Mouse (Mus musculus) urinary bladder, postnatal 36 days (tissue): ENCODE results near the gene Tmem246.
"Not testable (repeated sequence)": the region's sequence is repeated elsewhere in the genome, so short reads cannot be mapped to it uniquely, and the experiment has no call there.

Source experiments
- DNase-seq, 2 experiments: peaks; one replicate each; pipeline ENCODE4 v3.0.0; 2022; ENCODE audit warnings: low spot score in 2 of 2, mixed read lengths in 1 of 2

Tmem246 gene

DNA sequence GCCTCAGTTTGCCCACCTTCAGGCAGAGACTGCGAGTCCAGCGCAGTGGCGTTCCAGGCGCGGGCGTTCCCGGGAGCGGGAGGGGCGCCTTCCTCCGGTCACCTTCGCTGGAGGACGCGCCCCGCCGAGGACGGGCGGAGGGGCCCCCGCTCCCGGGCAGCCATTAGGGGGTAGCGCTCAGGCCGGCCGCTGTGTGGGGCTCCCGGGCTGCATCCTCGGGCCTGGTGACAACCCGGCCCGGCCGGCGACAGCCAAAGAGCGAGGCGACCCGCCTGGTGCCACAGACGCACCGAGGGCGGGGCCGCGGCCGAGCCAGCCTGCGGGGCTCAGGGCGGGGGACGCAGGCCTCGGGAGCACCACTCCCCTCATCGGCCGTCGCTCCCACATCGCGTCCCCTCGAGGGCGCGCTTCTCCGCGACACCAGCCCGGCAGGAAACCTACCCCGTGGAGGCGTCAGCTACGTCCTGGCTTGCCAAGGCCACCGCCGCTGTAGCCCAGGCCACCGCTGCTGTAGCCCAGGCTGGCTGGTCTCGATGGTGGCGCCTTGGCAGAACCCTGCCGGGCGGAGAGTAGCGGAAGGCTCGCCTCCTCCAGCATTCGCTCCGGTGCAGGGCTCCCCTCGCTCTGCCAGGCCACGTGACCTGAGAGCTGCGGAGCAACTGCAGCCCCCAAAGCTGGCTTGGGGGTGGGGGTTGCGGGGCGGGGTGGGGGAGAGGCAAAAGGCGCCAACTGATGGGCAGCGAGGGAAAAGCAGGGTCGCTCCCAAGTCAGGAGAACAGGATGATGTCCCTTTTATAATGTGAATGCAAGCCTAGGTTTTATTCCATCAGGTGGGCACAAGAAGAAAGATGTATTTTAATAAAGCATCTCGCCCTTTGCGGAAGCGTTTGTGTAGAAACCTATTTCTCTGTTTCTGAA lies at the start of gene Tmem246:
TSS of gene Tmem246 (minus strand) at position 694 of the 918 bp plus-strand sequence.
- peak; percentile 68 to 73 for DNase-seq

DNA sequence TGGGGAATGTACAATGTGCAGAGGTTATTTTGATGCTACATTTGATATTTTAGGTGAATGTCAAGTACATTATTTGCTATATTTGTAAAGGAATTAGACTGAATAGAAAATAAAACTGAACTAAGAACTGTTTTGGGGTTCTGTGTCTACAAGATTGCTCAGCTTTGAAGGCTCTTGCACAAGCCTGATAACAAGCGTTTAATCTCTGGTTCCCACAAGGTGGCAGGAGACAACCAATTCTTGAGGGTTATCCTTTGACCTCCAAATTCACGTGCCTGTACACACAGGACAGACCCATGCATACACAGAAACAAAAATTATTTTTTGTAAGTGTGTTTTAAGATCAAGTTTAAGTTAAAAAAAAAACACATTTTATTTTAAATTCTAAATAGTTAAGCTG lies 42.2 kb upstream of the Tmem246 start:
- DNase-seq: no peak

DNA sequence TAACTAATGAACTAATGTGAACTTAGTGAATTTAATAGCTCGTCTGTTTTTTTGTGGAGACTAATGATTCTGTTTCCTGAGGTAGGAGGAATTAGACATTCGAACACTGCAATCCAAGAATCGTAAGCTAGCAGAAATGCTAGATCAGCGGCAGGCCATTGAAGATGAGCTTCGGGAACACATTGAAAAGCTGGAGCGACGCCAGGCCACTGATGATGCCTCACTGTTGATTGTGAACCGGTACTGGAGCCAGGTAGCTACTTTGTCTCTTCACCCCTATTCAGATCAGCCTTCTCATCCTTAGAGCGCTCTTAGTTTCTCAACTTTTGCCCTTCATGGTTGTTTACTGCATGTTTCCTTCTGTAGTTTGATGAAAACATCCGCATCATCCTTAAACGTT lies 40.1 kb upstream of the Tmem246 start:
- no peak for DNase-seq

DNA sequence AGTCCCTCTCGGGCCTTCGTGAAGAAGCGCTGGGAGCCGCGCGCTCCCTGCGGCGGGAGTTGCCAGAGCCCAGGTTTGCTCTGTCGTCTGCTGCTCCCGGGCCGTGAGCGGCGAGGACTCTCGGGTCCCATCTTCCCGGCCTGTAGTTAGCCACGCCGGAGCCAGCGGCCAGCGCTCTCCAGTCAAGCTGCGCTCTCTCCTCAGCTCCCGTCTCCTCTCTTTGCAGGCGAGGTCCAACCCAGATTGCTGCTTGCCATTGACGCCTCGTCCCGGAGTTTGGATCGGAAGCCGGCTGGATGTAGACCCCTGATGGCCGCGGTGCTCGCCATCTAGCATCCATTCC lies 34.4 kb upstream of the Tmem246 start:
- no peak for DNase-seq

DNA sequence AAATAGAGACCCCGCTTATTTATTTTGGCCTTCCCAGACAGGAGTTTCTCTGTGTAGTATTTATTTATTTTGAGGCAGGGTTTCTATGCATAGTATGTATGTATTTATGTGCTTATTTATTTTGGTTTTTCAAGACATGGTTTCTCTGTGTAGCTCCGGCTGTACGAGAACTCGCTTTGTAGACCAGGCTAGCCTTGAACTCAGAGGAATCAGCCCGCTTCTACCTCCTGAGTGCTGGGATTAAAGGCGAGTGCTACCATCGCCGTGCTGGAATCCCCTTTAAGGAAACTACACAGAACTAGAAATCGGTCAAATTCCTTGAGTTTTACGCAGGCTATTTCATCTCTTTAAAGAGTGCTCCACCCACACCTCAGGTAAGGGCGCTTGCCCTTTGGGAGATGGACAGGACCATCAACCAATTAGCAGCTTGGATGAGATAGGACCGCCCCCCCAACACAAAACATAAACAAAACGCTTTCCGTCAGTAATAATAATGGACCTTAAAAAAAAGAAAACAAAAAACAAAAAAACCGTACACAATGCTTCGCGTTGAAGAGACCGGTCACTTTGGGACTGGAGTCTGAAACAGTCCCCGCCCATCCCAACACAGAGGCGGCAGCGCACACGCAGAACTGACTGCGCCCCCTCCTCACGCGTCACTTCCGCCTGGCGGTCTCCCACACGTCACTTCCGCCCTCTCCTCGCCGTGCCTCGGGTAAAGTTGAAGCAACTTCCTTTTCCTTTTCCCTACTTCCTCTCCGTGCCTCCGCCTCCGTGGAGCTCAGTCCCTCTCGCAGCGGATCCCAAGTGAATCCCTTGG lies 33.9 kb upstream of the Tmem246 start, which contains the start of gene Rnf20:
TSS of gene Rnf20 (plus strand) at position 688 of the 820 bp plus-strand sequence.
- DNase-seq: peak; percentile 92 to 97

DNA sequence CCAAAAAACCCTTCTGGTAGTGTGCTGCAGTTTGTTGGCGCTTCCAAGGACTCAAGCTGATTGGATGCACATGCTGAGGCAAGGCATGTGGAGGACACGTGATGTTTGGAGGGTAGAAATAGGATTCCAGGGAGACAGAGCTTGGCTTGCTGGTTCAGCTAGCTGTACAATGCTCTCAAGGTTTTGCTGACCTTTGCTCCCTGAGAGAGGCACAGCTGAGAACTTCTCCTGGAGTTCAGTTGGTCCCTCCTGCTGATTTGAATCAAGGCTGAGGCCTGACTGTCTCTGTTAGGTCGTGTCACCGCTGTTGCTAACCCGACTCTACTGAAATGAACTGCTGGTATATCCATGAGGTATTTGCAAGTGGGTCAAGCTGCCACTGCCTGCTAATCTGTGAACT lies 31.3 kb upstream of the Tmem246 start:
- DNase-seq: no peak

DNA sequence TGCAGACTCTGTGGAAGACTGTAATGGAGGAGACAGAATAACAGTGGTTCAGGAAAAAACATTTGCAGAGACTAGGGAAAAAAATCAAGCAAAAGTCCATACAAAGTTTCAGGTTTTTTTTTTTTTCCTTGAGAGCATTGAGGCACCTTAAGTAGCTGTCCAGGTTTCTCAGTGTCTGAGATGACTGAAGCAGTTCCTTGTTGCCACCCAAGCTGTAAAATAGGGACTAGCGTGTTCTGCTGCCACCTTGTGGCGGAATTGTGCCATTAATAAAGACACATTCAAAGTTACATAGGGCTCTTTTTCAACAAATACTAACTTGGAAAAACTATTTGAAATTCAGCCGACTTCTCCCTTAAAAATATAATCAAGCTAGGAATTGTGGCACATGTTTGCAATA lies 29.3 kb upstream of the Tmem246 start:
- DNase-seq: peak; percentile 72 to 76

DNA sequence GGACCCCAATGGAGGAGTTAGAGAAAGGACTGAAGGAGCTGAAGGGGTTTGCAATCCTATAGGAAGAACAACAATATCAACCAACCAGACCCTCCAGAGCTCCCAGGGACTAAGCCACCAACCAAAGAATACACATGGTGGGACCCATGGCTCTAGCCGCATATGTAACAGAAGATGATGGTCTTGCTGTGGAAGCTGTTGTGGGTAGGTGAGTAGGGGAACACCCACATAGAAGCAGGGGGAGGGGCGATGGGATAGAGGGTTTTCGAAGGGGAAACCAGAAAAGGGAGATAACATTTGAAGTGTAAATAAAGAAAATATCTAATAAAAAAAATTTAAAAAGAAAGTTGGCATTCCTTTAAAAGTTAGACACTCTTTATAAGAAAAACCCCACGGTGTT lies 27.3 kb upstream of the Tmem246 start:
- DNase-seq: not testable (repeated sequence)

DNA sequence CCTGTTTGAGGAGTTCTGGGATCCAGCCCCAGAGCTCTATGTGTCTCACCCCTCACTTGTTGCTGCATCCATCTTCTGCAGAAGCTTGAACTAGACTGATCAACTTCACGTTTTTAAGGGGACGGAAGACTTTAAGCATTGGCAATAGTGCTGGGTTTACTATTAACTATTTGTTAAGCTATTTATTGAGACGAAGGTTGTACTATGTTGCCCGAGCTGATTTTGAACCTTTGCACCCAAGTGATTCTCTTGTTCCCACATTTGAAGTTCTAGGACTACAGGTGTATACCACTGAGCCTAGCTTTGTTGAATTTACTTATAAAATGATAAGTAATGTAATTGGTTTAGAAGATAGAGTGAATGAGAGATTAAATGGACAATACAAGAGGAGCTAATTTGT lies 26.2 kb upstream of the Tmem246 start:
- DNase-seq: no peak

DNA sequence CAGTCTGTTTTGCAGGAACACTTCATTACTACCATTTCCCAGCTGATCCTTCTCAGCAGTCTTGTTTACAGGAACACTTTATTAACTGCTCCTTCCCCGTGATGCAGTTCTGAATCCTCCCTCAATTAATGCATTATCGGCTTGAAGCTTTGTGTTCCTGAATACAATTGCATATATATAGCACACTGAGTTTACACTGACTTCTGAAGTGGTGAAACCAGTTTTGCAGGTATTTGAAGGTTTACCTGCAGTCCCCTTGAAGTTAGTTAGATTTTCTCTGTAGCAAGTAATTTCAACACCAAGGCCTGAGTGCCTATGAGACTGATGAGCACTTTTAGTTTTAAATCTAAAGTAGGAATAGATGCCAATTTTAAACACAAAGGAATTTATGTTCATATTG lies 24.6 kb upstream of the Tmem246 start:
- no peak for DNase-seq

DNA sequence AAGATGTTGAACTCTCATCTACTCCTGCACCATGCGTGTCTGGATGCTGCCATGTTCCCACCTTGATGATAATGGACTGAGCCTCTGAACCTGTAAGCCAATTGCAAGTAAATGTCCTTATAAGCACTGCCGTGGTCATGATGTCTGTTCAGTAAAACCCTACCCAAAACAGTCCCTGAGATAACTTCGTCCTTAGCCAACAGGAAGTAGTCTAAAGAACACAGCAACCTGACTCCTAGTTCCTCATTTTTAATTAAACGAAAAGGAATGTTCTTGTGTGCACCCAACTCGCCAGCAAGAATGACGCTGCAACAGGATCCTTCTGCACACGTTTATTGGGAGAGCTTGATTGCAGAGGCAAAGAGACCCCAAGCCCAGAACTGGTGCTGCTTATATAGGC lies 22.2 kb upstream of the Tmem246 start:
- DNase-seq: not testable (repeated sequence)

DNA sequence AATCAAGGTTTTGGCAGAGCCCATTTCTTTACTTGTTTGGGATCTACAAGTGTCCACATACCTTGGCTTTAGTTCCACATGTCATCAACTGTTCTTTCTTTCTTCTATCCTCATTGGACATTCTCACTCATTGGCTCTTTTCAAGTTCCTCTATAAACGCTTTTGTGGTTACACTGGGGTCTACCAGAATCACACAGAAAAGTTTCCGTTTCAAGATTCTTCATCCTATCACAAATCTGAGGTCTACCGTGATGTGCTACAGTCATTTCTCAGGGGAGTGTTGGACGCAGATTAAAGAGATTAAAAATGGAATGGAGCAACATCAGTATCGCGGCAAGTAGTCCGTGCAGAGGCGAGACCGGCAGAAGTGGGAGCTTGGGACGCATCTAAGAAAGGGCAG lies 19.2 kb upstream of the Tmem246 start:
- DNase-seq: no peak

DNA sequence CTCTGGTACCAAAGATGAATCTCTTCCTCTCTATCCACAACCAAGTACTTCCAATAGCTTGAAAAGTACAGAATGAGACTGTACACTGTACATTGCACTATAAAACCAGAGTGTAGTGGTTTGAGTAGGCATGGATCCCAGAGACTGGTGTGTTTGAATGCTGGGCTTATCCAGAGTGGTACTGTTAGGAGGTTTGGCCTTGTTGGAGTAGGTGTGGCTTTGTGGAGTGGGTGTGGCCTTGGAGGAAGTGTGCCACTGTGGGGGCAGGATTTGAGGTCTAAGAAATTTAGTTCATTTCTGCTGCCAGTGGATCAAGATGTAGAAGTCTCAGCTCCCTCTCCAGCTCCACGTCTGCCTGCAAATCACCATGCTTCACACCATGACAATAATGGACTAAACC lies 7.8 kb upstream of the Tmem246 start:
- DNase-seq: no peak

DNA sequence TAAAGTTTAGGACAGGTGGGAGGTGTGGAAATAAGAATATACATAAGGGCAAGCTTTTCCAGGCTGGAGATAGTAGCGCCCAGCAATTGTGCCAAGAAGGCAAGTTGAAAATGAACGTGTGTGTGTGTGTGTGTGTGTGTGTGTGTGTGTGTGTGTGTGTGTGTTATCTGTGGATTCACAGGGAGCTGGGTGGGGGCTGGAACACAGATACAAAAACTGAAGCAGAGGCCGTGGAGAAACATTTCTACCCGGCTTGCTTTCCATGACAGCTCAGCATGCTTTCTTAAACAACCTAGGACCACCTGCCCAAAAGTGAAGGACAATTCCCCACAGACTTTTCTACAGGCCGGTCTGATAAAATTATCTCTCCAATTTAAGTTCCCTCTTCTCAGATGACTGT lies 6.9 kb upstream of the Tmem246 start:
- DNase-seq: no peak

DNA sequence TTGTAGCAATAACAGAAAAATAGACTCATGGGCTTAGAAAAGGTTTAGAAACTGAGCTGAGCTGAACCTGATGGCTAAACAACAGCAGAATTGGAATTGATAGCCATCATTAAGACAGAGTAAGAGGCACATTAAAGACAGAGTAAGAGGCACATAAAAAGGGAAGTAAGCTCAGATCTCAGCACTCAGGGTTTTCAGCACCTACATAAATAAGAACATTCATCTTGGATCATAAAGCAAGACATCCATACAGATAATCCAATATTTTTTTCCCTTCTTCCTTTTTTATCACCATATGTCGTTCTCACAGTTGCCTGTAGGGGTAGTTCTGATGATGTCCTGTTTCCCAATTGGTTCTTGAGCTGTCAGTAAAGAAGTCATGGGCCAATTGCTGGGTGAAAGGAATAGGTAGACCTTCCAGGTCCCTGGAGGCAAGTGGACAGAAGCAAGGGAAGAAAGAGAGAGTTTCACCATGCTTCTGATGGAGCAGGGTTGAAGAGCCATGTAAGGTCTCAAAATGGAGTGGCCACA lies 6.4 kb upstream of the Tmem246 start:
- no peak for DNase-seq

DNA sequence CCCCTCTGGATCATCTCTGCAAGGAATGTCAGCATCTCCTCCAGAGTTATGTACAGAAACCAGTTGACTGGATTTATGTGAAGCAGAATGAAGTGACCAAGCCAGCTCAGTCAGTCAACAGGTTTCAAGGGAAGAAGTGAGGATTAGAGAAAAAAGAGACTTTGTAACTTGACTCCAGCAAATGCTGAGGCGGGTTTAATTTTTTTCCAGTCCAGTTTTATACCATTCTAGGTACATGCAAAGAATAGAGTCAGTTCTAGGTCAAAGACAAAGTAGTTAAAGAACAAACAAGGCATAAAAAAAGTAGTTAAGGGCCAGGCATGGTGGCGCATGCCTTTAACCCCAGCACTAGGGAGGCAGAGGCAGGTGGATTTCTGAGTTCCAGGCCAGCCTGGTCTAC lies 5.5 kb upstream of the Tmem246 start:
- no peak for DNase-seq

DNA sequence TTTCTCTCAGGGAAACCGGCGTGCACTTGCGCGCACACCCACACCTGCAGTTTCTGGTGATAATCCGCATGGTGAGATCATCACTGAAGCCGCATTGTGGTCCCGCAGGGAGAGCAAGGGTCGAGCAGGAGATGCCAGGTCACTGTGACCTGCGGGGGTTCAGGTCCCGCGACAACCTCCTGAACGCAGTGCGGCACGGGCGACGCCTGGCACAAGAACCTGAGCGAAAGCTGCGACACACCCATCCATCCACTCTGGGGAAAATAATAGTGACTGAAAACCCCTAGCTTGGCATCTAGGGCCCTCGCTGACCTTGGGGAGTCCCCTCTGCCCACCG lies 862 bp downstream of the Tmem246 start:
- DNase-seq: no peak

DNA sequence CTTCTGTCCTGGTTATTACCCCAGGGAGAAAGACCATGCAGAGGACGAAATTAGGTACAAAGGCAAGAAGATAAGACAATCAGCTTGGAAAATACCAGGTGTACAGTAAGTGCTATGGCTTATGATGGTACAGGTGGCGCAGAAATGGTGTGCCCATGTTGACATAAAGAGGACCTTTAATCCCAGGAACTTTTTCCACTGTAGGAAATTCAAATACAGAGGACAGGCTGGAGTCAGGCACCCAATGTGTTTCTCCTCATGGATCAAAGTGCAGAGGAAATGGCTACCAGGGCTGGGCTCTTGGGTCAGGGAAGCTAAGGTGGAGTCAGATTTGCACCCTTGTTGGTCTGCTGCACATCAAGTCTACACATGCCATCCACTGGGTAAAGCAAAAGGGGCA lies 7.5 kb downstream of the Tmem246 start:
- no peak for DNase-seq

DNA sequence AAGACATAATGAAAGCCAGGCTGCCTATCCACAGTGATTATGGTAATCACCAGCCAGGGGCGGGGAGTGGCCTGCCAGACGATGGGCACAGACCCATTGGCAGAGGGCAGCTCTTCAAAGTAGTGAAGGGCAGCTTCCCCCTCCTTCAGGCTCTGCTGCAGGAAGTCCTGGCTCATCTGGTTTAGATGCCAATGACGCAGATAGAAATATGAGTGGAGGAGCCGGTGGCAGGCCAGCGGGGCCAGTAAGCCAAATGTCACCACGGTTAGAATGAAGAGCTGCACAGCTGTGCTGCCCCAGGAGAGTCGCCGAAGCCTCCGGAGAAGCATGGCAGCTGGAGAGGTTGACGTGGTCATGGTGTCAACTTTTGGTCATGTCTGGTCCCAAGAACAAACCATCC lies 10.9 kb downstream of the Tmem246 start:
- no peak for DNase-seq

DNA sequence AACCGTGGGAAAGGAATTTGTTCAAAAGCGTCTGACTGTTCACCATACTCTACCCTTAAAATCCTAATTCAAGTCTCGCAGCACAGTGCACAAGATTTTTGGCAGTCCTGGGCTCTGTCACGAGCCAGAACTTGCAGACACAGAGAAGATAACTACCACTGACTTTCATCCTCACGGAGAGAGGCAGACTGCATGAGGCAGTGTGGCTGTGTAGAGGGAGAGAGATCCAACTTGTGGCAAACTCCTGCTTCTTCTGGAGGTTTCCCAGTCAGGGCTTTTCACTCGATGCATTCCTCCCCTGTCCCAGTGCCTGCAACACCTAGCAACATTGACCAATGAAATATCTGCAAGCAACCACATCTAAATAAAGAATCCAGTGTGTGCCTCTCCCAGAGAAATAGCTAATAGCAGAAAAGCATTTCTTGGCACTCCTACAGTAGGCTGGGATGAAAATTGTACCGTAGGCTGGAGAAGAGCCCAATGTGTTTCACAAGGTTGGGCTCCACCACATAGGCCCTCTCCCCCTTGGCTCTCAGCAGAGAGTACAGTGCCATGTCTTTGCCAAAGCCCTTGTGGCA lies 12.1 kb downstream of the Tmem246 start:
- DNase-seq: peak in 1 of 2 experiments; percentile 18

DNA sequence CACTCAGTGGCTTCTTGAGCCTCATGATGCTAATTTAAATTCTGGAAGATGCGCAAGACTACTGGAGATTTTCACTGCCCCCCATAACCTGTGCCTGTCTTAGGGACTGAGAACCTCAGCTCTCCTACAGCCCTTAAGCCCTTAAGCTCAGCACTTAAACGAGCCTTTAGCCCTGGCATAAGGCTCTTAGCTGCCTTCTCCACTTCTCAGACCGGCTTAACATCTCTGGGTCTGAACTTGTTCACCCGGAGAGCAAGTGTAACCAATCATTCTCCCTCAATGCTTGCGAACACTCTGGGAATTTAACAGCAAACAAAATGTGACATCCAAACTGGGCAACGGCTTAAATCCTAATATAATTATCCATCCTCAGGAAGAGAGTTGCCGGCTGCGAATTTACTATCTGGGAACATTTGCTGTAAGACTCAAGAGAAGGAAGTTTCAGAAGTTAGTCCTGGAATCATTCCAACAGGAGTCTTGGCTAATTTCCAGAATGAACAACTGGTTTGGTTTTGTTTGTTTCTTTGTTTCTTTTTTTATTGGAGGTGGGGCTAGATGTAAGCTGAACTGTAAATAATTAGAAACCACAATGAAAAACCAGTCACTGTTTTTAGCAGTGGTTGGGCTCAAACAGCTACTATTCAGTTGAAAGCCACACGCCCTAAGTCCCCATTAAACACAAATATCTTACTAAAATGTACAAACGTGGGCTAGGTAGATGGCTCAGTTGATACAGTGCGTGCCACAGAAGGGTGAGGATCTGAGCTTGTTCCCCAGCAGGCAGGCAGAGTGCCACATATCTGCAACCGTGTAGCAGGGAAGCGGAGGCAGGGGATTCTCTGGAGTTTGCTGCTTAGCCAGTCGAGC lies 13.5 kb downstream of the Tmem246 start:
- DNase-seq: peak in 1 of 2 experiments; percentile 43
